Mouse (Mus musculus) myocyte (in vitro differentiated cells): ENCODE measurements around the gene Cdkl2.

Experiments
- CEBPB ChIP-seq: IDR thresholded peaks from 2 replicates; pipeline ENCODE4 v1.6.1; 2011; ENCODE audit warnings: mild to moderate bottlenecking, moderate library complexity; ENCODE audit not compliant: poor library complexity, insufficient read depth, severe bottlenecking
- E2F4 ChIP-seq: IDR thresholded peaks from one replicate; pipeline ENCODE4 v1.6.1; 2011; ENCODE audit warnings: mild to moderate bottlenecking, control low read depth, moderate library complexity; ENCODE audit not compliant: insufficient read depth
- MAX ChIP-seq: IDR thresholded peaks from one replicate; pipeline ENCODE4 v1.6.1; 2011; ENCODE audit warnings: low read depth, mild to moderate bottlenecking, control low read depth
- MYOD1 ChIP-seq, 3 experiments: IDR thresholded peaks; one replicate each; pipeline ENCODE4 v1.6.1; 2011; ENCODE audit warnings: control low read depth in 2 of 3, low read depth in 2 of 3, mild to moderate bottlenecking in 2 of 3, moderate library complexity in 1 of 3; ENCODE audit not compliant: insufficient read length in 2 of 3, control insufficient read depth in 1 of 3
- MYOG ChIP-seq, 3 experiments: IDR thresholded peaks; one replicate each; pipeline ENCODE4 v1.6.1; 2011; ENCODE audit warnings: control low read depth in 2 of 3, low read depth in 2 of 3, mild to moderate bottlenecking in 2 of 3; ENCODE audit not compliant: insufficient read length in 2 of 3, control insufficient read depth in 1 of 3, insufficient read depth in 1 of 3
- POLR2A ChIP-seq: IDR thresholded peaks from one replicate; pipeline ENCODE4 v1.6.1; 2011; ENCODE audit warnings: low read depth, mild to moderate bottlenecking, control low read depth, moderate library complexity; ENCODE audit not compliant: insufficient read length
- POLR2AphosphoS2 ChIP-seq: IDR thresholded peaks from one replicate; pipeline ENCODE4 v1.6.1; 2011; ENCODE audit warnings: low read depth, control low read depth; ENCODE audit not compliant: insufficient read length
- TCF12 ChIP-seq: IDR thresholded peaks from one replicate; pipeline ENCODE4 v1.6.1; 2011; ENCODE audit warnings: mild to moderate bottlenecking, control low read depth; ENCODE audit not compliant: poor library complexity, insufficient read depth, severe bottlenecking
- USF1 ChIP-seq: IDR thresholded peaks from one replicate; pipeline ENCODE4 v1.6.1; 2011; ENCODE audit warnings: low read depth, mild to moderate bottlenecking, control low read depth, moderate library complexity

GRCm38 (mm10) chr5:91991191-91991937, 52.3 kb downstream of the Cdkl2 start:
- no peak for TF ChIP-seq MYOD1 (IDR thresholded peaks at IDR 0.05; ENCODE audit: control insufficient read depth in 1 of 3, insufficient read length in 2 of 3, low read depth in 2 of 3)
- TF ChIP-seq USF1: no peak
- no peak for TF ChIP-seq POLR2A
- TF ChIP-seq POLR2AphosphoS2: no peak
- no peak for TF ChIP-seq MAX
- no peak for TF ChIP-seq TCF12
- no peak for TF ChIP-seq E2F4
- no peak for TF ChIP-seq CEBPB
- no peak for TF ChIP-seq MYOG (IDR thresholded peaks at IDR 0.05; ENCODE audit: control insufficient read depth in 1 of 3, insufficient read depth in 1 of 3, insufficient read length in 2 of 3, low read depth in 2 of 3)
